Mouse (Mus musculus) cerebellum, postnatal 25 days (tissue): ENCODE data around the gene Hist1h3d.
"Not testable (repeated sequence)": the region's sequence is repeated elsewhere in the genome, so short reads cannot be mapped to it uniquely, and the experiment has no call there.

Experiments
- DNase-seq, 2 experiments: peaks; one replicate each; pipeline ENCODE4 v3.0.0; 2021; ENCODE audit warnings: mixed read lengths in 2 of 2

The Hist1h3d gene

GRCm38 (mm10) chr13:23585442-23586098 lies 10.0 kb downstream of the Hist1h3d start:
- DNase-seq = peak; percentile 53 to 71

DNA sequence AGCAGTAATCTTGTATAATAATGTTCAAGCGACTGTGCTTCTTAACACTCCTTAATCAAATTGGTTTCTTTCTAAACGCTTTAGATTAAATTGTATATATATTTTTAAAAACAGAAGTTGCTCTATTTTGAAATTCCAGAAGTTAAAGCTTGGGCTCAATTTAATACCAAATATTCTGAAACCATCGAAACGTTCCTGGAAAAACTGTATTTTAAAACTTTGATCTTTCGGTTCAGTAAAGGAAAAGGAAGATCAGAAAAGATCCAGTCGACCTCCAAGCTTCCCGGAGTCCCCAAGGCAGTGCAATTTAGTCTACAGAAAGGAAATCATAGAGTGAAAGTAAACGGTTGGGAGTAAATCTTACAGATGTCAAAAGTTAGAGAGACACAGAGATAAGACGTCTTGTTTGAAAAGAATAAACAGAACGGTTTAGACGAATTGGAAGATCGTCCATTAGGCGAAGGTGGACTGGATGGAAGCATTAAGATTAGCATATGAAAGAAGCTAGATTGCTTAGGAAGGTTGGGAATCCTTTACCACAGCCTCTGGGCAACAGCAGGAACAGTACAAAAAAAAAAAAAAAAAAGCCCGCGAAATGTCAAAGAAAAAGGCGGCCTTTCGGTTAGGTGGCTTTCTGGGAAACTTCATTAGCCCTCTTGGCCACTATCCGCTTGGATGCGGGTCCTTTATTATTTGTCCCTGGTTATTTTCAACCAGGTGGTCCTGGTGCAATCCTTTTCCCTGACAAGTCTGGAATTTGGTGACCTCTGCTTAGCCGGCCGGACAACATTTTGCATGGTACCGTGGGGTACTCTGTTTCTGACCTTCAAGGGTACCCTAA lies 10.8 kb downstream of the Hist1h3d start:
- no peak for DNase-seq

GRCm38 (mm10) chr13:23586940-23587225 lies 11.3 kb downstream of the Hist1h3d start:
- DNase-seq = no peak

DNA sequence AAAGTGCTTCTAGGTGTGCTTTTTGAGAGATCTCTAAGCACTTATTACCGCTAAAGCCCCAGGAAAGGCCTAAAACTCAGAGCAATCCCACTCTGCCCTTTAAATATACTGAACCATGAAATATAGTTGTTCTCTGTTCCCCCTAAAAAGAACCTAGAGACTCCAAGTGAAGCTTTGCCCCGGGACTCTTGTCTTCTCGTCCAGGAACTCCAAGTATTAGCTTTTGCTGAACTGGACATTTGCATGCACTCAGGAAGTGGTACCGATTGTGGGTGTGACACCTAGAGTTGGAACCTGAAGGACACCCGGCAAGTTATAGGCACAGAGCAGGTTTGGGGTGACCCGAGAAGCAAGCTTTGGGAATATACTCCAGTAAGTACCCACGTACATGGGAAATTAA lies 15.6 kb downstream of the Hist1h3d start:
- no peak for DNase-seq

DNA sequence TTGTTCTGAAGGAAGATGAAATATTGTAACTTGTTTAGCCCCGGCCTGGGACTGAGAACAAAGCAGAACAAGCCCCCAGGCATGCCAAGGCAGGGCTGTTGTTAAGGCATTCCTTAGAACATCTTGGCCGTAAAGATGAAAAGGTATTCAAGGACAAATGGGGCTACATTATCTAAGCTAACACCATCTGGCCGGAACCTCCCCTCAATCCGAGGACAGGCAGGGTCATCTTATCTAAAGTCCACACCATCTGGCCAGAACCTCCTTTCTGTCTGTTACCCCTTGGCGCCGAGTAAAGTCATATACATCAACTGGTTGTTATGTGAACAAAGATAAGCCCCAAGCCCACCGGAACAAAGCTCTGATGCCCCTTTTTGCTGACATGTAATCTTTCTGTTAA lies 16.3 kb downstream of the Hist1h3d start:
- DNase-seq = not testable (repeated sequence)

DNA sequence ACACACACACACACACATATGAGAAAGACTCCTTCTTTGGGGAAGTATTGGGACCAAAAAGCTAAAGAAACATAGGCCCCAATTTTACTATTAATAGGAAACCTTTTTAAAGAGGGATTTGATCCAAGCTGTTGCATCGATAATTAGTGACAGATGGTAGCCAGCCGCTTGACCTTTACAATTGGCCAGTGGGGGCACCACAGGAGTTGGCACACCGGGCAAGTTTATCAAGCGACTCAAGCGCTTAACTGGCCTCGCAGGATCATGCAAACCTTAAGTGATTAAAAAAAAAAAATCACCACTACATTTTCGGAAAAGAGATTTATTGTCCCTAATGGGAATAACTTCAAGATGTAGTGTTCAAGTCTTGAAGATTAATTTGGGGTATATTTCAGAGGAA lies 17.1 kb downstream of the Hist1h3d start:
- peak; percentile 61 to 80 for DNase-seq

DNA sequence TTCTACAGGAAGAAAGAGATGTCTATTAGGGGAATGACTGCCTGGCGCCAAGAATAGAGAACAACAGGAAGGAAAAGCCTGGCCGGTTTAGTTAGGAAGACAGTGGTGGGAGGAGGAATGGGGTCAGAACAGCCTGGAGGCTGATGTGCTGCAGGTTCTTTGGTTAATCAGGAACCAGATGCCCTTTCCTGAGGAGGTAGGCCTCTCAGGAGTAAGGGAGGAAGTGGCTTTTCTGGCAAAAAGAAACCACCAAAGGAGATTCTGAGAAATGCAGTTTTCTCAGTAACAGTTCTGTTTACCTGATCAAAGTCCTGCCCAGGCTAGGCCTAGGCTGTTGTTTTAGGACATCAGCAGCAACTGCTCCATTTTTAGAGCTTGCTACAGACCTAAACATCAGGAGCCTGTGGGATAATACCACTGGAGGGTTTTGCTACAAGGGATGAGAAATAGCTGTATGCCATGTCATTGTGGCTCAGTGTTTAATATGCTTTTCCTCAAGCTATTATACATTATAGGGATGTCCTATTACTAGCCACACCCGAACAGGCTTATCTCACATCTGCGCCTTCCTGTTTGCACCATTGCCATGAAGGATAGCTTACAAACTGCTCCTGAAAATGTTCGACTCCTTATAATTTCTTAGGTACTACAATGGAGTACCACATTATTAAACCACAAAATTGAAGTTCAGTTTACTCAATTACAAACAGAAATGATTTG lies 17.6 kb downstream of the Hist1h3d start:
- no peak for DNase-seq

- no peak for DNase-seq
Measured at GRCm38 (mm10) chr13:23595185-23595584, 19.6 kb downstream of the Hist1h3d start.

GRCm38 (mm10) chr13:23595622-23596372 lies 20.2 kb downstream of the Hist1h3d start:
- DNase-seq = no peak

DNA sequence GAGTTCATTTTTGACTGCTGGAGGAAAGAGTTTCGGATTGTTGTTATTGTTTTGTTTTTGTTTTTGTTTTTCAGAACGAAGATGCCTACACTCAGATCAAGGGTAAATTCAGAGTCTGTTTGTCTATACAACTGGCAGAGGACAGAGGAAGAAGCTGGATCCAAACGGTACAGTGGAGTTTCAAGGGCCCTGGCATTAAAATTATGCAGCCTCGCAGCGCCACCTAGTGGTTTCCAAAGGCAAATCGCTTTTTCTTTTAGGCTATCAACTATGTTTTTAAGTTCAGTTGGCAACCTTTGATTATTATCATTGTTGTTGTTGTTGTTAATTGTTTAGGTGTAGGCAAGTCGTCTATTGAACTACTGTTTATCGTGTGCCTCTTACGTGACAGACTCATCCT lies 22.4 kb downstream of the Hist1h3d start:
- peak; percentile 80 to 88 for DNase-seq

DNA sequence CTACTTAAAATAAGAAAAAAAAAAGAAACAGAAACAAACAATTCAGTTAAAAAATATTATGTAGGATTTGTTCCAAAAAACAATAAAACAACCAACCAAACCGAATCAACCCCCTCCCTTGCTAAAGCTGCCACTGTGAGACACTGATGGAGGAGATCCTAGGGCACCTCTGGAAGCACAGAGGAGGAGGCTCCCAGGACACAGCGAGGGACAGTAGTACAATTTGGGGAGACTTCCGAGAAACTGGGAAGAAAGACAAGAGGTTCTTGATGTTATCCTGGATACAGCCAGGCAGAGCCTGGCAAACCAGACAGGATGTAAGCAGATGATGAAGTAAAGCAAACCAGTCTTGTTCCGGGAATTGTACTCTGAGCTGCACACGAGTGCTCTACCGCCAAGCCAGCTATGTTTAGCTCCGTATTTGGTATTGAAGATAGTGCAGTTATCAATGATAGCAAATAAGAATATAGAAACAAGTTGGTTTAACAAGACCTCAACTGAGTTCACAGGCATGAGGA lies 27.7 kb downstream of the Hist1h3d start:
- no peak for DNase-seq

- DNase-seq = no peak
Measured at GRCm38 (mm10) chr13:23604452-23604851, 28.9 kb downstream of the Hist1h3d start.

DNA sequence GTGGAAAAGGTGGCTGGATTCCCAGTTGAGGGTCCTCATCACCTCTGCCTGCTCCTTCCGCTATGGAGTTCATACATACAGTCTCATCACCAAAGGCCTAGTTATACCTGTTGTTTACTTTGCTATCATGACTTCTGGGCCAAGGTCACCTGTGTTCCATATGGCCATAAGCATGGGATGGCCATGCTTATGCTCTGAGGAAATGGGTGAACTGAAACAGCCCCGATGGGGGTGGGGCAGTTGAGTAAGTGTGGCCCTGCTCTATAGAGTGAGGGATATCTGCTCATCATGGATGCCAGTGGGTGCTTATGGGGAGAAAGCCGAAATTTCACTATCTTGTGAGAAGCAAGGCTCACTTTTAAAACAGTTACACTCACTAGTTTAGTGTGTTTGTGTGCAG lies 29.5 kb downstream of the Hist1h3d start:
- DNase-seq = no peak

DNA sequence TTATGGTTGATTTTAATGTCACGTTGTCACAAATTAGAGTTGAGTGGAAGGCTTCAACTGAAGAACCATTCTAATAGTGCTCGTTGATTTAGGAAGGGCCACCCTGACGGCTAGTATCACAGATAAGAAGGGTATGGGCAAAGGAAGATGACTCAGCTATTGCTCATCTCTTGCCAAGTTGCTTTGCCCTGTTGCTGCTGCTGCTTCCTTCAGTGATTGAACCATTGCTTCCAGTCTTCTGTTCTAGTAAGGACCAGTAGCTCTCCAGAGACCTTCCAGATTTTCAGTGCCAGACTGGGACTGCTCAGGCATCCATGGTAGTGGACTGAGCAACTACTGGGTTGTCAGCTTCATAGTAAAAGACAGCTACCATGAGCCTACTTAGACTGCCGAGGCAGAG lies 33.6 kb downstream of the Hist1h3d start:
- DNase-seq = no peak

- DNase-seq = no peak
Measured at GRCm38 (mm10) chr13:23609844-23610243, 34.3 kb downstream of the Hist1h3d start.

DNA sequence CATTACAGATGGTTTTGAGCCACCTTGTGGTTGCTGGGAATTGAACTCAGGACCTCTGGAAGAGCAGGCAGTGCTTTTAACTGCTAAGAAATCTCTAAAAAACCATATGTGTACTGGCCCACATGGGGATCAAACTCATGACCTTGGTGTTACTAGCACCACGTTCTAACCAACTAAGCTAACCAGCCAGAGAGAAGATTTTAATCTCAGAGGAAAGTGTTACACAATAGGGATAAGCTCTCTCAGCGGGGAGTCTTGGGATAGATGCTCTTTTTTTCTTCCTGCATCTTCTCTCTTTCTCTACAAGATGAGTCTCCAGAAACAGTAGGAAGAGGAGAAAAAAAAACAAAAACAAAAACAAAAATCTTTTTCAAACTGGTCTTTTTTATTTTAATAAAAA lies 34.8 kb downstream of the Hist1h3d start:
- no peak for DNase-seq

DNA sequence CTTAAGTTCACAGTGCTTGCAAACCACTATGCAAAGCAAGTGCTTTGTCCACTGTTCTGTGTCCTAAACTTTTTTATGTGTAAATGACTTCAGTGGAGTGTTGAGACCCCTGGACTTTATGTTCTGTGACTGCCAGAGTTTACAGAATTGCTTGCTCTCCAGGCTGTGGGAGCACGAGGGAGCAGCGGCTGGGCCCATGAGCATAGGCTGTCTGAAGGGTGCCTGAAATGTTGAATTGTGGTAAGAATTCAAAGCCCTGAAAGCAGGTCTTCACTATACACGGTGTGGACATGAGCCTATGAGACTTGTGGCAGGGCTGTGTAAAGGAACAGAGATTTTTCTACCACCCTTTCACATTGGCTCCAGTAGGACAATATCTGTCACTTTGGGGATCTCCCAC lies 36.1 kb downstream of the Hist1h3d start:
- no peak for DNase-seq

GRCm38 (mm10) chr13:23620056-23620732 lies 44.6 kb downstream of the Hist1h3d start:
- DNase-seq = peak in 1 of 2 experiments; percentile 14

GRCm38 (mm10) chr13:23620733-23621531 lies 45.4 kb downstream of the Hist1h3d start, which contains the start of gene Hist1h2be:
Hist1h2be (minus strand) TSS chr13:23621124.
- peak; percentile 75 to 81 for DNase-seq

GRCm38 (mm10) chr13:23621532-23622174 lies 46.1 kb downstream of the Hist1h3d start:
- DNase-seq = peak; percentile 53 to 62
